Mouse (Mus musculus): Measurements from ENCODE around the gene Prtn3. TPM values are rescaled to one million over a fixed set of nuclear protein-coding genes. Genes with fewer than 3 reads are reported as not detected.

Gene Prtn3
- polyA plus RNA-seq, 1 experiment from 2014 or later = 2.4 TPM

DNA sequence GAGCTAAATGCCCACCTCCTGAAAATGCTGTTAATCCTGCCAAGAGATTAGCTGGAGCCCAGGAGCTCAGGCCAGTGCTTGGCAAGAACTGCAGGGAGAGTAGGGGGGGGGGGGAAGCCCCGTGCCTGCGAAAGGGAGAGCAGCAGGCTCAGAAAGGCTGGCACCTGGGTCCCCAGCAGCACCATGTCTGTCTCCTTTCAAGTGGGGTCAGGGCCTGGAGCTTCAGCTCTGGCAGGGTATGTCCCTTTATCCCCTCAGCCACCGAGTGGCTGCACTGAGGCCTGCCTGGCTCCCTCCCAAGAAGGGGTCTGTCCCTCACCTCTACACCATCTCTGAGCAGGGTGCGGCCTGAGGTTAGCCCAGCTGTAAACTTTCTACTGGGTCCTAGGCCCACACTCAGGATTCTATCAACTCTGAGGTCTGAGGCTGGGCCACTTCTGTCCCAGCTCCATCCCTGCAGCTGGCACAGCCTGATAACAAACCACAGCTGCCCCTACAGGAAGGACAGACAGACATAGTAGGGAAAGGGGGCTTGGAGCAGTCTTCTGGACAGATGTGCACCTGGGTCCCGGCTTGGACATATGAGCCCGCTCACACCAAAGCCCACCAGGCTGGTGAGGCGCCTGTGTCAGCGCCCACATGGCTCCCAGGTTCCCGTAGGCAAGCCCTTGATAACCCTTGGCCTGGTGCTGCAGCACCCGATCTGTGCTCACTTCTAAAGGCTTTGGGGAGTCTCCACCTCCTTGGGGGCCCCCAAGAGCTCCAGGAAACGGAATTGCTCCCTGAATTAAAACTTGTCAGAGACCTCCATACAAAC is 40.1 kb downstream of the Prtn3 start:
- TF ChIP-seq CTCF (IDR thresholded peaks at IDR 0.05) = no peak
- no peak for TF ChIP-seq EP300 (IDR thresholded peaks at IDR 0.05)
- peaks cover 17% of the 10 kb centered on the region; the same call in 1 of the 2 replicates for H3K4me1 ChIP-seq (ENCODE audit: insufficient read depth, low read depth, low read length)
- peak overlapping the region; percentile 12; the same call in 1 of the 2 replicates for H3K9ac ChIP-seq (replicated peaks; ENCODE audit: low read depth)
- ATAC-seq (no peak), DNase-seq (ENCODE audit: low spot score) (no peak)
- H3K27ac ChIP-seq (ENCODE audit: low read length) = peak overlapping the region; percentile 54
- no peaks in the 10 kb centered on the region for H3K9me3 ChIP-seq (ENCODE audit: low read length)
- no peak overlapping the region for H3K4me2 ChIP-seq (replicated peaks; ENCODE audit: low read depth, low read length)
- H3K4me3 ChIP-seq (ENCODE audit: low read depth, low read length) = no peak overlapping the region
- H3K27me3 ChIP-seq (replicated peaks; ENCODE audit: insufficient read depth, low read length) = peaks cover 6% of the 10 kb centered on the region; the same call in 1 of the 2 replicates
- 0 out of 2 replicates have a peak, but pooled peaks cover 10% of the 10 kb centered on the region for H3K36me3 ChIP-seq (ENCODE audit: insufficient read depth, low read length)
- WGBS = 63% methylated on average over 9 of the region's 11 CpGs

DNA sequence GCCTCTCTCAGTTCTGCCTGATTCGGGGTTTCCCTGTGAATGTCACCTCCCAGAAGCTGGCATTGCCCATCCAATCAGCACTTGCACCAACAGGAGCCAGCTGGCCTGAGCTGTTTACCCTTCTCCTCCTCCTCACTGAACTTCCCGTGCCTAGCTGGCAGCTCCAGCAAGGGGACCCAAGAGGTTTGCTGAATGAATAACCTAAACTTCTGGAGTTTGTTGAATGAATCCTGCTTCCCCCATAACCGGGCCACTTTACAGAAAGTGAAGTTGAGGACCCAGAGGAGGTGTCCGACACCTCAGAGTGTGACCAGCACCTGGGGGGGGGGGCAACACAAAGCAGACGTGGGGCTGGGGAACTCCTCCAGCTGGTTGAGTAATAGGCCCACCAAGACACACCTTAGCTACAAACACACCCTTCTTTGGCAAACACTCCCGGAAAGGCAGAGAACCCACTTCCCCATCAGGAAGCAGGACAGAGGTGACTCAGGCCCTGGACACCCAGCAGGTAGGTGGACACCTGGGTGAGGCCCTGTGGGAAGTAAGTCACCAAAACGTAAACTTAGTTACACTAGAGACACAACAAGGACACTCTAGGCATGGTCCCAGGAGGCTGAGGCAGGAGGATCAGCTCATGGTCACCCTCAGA is 40.8 kb downstream of the Prtn3 start:
- peak; percentile 82 for DNase-seq (ENCODE audit: low spot score)
- Histone ChIP-seq H3K27ac (ENCODE audit: low read length) (peak overlapping the region; percentile 54), H3K9ac (replicated peaks; ENCODE audit: low read depth) (no peak overlapping the region)

DNA sequence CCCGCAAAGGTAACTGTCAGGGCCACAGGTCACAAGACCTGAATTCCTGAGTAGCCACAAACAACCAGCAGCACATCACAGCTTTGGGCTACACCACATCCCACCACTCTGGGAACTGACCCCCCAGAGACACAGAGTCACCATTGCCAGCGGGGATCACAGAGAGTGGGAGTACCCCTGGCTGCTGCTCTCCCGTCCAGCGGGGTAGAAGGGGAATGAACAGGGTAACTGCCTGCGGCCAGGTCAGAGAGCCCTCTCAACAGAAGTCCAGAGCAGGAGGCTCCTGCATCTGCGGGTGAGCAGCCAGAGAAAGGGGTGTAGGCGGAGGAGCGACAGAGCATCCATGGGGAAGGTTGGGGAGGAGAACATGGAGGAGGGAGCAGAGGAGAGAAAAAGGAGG is 41.8 kb downstream of the Prtn3 start:
- peak overlapping the region; percentile 92 for H3K9ac ChIP-seq (replicated peaks; ENCODE audit: low read depth)
- ATAC-seq = no peak
- peak overlapping the region; percentile 82 for H3K27ac ChIP-seq (ENCODE audit: low read length)
- 6% methylated on average over 8 of the region's 8 CpGs for WGBS
- H3K4me3 ChIP-seq (ENCODE audit: low read depth, low read length) = peak overlapping the region; percentile 76
- peaks cover 18% of the 10 kb centered on the region for H3K27me3 ChIP-seq (replicated peaks; ENCODE audit: insufficient read depth, low read length)
- peaks cover 14% of the 10 kb centered on the region; the same call in 1 of the 2 replicates for H3K4me1 ChIP-seq (ENCODE audit: insufficient read depth, low read depth, low read length)
- no peaks in the 10 kb centered on the region for H3K9me3 ChIP-seq (ENCODE audit: low read length)
- no peak for DNase-seq (ENCODE audit: low spot score)
- TF ChIP-seq EP300 (IDR thresholded peaks at IDR 0.05) (no peak), CTCF (IDR thresholded peaks at IDR 0.05) (no peak)
- peak overlapping the region; percentile 88 for H3K4me2 ChIP-seq (replicated peaks; ENCODE audit: low read depth, low read length)
- H3K36me3 ChIP-seq (ENCODE audit: insufficient read depth, low read length) = 0 out of 2 replicates have a peak, but pooled peaks cover 10% of the 10 kb centered on the region

More for the DNA sequence above, 40.8 kb downstream of the Prtn3 start:
- H3K36me3 ChIP-seq (ENCODE audit: insufficient read depth, low read length) = 0 out of 2 replicates have a peak, but pooled peaks cover 10% of the 10 kb centered on the region
- peaks cover 14% of the 10 kb centered on the region; the same call in 1 of the 2 replicates for H3K4me1 ChIP-seq (ENCODE audit: insufficient read depth, low read depth, low read length)
- no peak overlapping the region for H3K4me2 ChIP-seq (replicated peaks; ENCODE audit: low read depth, low read length)
- no peak overlapping the region for H3K4me3 ChIP-seq (ENCODE audit: low read depth, low read length)
- H3K27me3 ChIP-seq (replicated peaks; ENCODE audit: insufficient read depth, low read length) = peaks cover 8% of the 10 kb centered on the region; the same call in 1 of the 2 replicates
- ATAC-seq = peak; percentile 52
- H3K9me3 ChIP-seq (ENCODE audit: low read length) = no peaks in the 10 kb centered on the region
- WGBS = 46% methylated on average over 7 of the region's 7 CpGs
- no peak for TF ChIP-seq EP300 (IDR thresholded peaks at IDR 0.05)
- no peak for TF ChIP-seq CTCF (IDR thresholded peaks at IDR 0.05)

DNA sequence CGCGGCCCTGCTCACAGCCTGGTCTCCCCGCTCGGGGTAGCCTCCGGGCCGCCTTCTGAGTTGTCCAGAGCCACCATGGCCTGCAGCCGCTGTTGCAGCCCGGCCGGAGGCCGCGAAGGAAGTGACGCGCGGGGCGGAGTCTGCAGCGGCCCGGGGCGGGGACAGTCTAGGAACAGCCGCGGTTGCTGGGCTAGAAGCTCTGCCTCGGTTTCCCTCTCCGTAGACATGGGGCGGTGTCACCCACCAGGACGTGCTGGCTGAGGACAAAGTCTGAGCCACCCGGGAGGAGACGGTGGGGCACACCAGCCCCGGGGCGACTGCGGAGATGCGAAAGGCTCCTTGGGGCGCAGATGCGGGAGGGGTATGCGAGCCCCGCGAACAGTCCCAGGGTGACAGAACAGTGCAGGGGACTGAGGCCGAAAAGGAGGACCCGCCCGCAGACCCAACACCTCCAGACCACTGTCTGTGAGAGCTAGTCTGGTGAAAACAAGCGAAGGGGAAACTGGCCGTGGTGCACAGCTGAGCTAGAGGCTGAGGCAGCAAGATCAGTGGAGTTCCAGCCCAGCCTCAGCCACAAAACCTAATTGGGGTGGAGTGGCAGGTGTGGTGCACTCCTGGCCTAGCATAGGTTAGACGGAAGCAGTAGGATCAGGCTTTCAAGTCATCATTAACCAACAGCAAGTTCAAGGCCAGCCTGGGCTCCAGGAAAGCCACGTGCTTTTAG is 42.7 kb downstream of the Prtn3 start, which contains the start of gene Kiss1r:
Gene Kiss1r, plus strand, starts transcription at position 164 of the 724 bp plus-strand sequence.
- Histone ChIP-seq H3K9me3 (ENCODE audit: low read length) (no peaks in the 10 kb centered on the region), H3K36me3 (ENCODE audit: insufficient read depth, low read length) (0 out of 2 replicates have a peak, but pooled peaks cover 3% of the 10 kb centered on the region), H3K4me2 (replicated peaks; ENCODE audit: low read depth, low read length) (peak within 1 kb of the TSS; percentile 88), H3K27me3 (replicated peaks; ENCODE audit: insufficient read depth, low read length) (peaks cover 27% of the 10 kb centered on the region), H3K4me1 (ENCODE audit: insufficient read depth, low read depth, low read length) (peaks cover 21% of the 10 kb centered on the region; the same call in 1 of the 2 replicates), H3K9ac (replicated peaks; ENCODE audit: low read depth) (peak within 1 kb of the TSS; percentile 92), H3K27ac (ENCODE audit: low read length) (peak within 1 kb of the TSS; percentile 82), H3K4me3 (ENCODE audit: low read depth, low read length) (peak within 1 kb of the TSS; percentile 76)
- WGBS = 2% methylated on average over 42 of the region's 42 CpGs
- ATAC-seq (peak; percentile 87), DNase-seq (ENCODE audit: low spot score) (peak; percentile 89)
- TF ChIP-seq EP300 (IDR thresholded peaks at IDR 0.05) (no peak), CTCF (IDR thresholded peaks at IDR 0.05) (no peak)

DNA sequence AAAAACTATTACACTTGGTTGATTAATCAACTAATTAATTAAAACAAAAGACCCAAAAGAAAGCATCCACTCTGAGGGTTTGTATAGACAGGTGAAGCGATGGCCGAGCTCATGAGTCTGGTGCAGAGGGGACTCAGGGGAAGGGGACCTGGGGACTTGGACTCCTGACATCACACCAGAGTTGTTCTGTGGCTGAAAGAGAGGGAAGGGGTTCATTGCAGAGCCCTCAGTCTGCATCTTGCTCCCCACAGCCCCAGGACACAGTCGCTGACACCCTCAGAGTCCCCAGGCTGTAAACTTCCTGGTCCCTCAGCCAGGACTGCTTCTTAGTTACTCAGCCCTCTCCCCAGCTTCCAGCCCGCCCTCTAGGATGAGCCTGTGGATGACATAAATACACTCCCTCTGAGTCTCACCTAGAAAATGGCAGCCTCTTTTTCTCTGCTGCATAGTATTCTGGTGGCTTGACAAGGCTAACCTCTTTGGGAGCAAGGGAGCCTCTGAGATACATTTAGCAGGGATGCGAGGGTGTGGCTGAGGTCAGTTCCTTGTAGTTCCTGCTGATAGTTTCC is 43.3 kb downstream of the Prtn3 start:
- Histone ChIP-seq H3K27ac (ENCODE audit: low read length) (no peak overlapping the region), H3K27me3 (replicated peaks; ENCODE audit: insufficient read depth, low read length) (peaks cover 34% of the 10 kb centered on the region), H3K36me3 (ENCODE audit: insufficient read depth, low read length) (no peaks in the 10 kb centered on the region), H3K4me3 (ENCODE audit: low read depth, low read length) (no peak overlapping the region), H3K9me3 (ENCODE audit: low read length) (no peaks in the 10 kb centered on the region), H3K4me1 (ENCODE audit: insufficient read depth, low read depth, low read length) (peaks cover 21% of the 10 kb centered on the region; the same call in 1 of the 2 replicates), H3K9ac (replicated peaks; ENCODE audit: low read depth) (no peak overlapping the region), H3K4me2 (replicated peaks; ENCODE audit: low read depth, low read length) (peak overlapping the region; percentile 88)
- ATAC-seq = no peak
- 67% methylated on average over 5 of the region's 5 CpGs for WGBS
- no peak for DNase-seq (ENCODE audit: low spot score)
- no peak for TF ChIP-seq EP300 (IDR thresholded peaks at IDR 0.05)
- TF ChIP-seq CTCF (IDR thresholded peaks at IDR 0.05) = no peak
